Mouse (Mus musculus): ENCODE measurements around the gene Olfr1141. TPM values are rescaled to one million over a fixed set of nuclear protein-coding genes. Genes with fewer than 3 reads are reported as not detected.

The Olfr1141 gene
- polyA plus RNA-seq (2011; ENCODE audit: insufficient read depth, insufficient read length, low replicate concordance, missing spikeins), result not detected in 2 replicates

GRCm38 (mm10) chr2:87753891-87754290 is at the start of gene Olfr1141:
Gene Olfr1141, minus strand, starts transcription at chr2:87753991.
- no peak within 1 kb of the TSS for H3K4me3 ChIP-seq (replicated peaks; ENCODE audit: control insufficient read depth, low read depth, low read length)
- TF ChIP-seq CTCF (IDR thresholded peaks at IDR 0.05; ENCODE audit: control insufficient read depth, insufficient read depth, low read length) (no peak), POLR2A (IDR thresholded peaks at IDR 0.05; ENCODE audit: borderline replicate concordance, control insufficient read depth, low read depth, low read length) (no peak)
- no peak within 1 kb of the TSS for H3K27ac ChIP-seq (ENCODE audit: control insufficient read depth, insufficient read depth, low read depth, low read length, poor library complexity)
- no peaks in the 10 kb centered on the region for H3K4me1 ChIP-seq (ENCODE audit: control insufficient read depth, insufficient read depth, low read length)
- 70% methylated on average over 1 of the region's 1 CpGs for WGBS

DNA sequence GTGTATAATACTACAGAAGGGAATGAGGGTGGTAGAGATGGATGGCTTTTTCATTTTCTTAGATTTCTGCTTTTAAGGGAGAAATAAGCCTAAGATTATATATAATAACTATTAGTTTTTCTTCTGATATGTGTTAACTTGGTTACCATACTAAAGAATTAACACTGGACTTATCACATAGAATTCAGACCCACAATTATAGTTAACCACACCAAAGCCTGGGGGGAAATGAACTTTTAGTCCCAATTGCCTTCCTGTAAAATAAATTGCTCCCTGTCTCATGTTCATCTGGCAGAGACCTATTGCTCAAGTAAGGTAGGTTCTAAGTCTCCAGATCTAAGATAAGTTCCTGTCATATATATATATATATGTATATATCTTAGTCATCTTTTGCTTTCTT is 46.5 kb upstream of the Olfr1141 start, which contains the start of gene Olfr1143:
TSS of gene Olfr1143 (plus strand) at position 301 of the 400 bp plus-strand sequence.
- no peak within 1 kb of the TSS for H3K4me3 ChIP-seq (replicated peaks; ENCODE audit: control insufficient read depth, low read depth, low read length)
- no peak within 1 kb of the TSS for H3K27ac ChIP-seq (ENCODE audit: control insufficient read depth, insufficient read depth, low read depth, low read length, poor library complexity)
- H3K4me1 ChIP-seq (ENCODE audit: control insufficient read depth, insufficient read depth, low read length), result no peaks in the 10 kb centered on the region
- TF ChIP-seq CTCF (IDR thresholded peaks at IDR 0.05; ENCODE audit: control insufficient read depth, insufficient read depth, low read length) (no peak), POLR2A (IDR thresholded peaks at IDR 0.05; ENCODE audit: borderline replicate concordance, control insufficient read depth, low read depth, low read length) (no peak)

DNA sequence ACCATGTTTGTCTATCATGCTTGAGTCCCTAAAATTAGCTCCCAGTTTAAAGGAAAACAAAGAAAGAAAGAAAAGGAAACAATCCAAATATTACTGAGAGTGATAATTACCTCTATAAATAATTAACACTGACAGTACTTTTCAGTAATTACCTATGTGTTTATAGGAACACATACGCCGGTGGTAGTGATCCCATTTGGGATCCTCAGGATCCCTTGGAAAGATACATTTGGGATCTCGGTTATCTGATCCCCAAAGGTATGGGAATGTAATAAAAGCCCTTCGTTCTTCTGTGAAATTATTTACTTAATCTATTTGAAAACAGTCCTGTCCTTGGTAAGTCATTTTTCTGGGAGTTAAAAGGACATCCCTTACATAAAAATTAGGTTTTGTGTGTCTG is 25.4 kb upstream of the Olfr1141 start, which contains the start of gene Olfr152:
TSS of gene Olfr152 (plus strand) at position 301 of the 400 bp plus-strand sequence.
- H3K4me1 ChIP-seq (ENCODE audit: control insufficient read depth, insufficient read depth, low read length), result no peaks in the 10 kb centered on the region
- 71% methylated on average over 4 of the region's 4 CpGs for WGBS

DNA sequence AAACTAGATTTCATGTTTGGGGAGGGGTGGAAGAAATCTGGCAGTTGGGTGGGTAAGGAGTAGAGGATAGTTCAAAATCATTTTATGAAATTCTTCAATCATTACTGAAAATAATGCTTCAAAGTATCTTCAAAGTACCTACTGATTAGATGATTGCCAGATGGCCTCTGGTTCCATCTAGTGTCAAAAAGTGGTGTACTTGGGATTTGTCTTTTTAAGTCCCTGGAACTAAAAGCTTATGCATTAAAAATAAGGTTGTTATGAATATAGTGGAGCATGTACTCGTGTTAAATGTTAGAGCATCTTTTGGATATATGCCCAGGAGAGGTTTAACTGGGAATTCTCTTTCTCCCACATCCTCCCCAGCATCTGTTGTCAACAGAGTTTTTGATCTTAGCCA is 22.4 kb upstream of the Olfr1141 start:
- WGBS, result 27% methylated on average over 1 of the region's 1 CpGs
- Histone ChIP-seq H3K4me3 (replicated peaks; ENCODE audit: control insufficient read depth, low read depth, low read length) (no peak overlapping the region), H3K27ac (ENCODE audit: control insufficient read depth, insufficient read depth, low read depth, low read length, poor library complexity) (no peak overlapping the region), H3K4me1 (ENCODE audit: control insufficient read depth, insufficient read depth, low read length) (no peaks in the 10 kb centered on the region)
- no peak for TF ChIP-seq POLR2A (IDR thresholded peaks at IDR 0.05; ENCODE audit: borderline replicate concordance, control insufficient read depth, low read depth, low read length)
- no peak for TF ChIP-seq CTCF (IDR thresholded peaks at IDR 0.05; ENCODE audit: control insufficient read depth, insufficient read depth, low read length)

More for the DNA sequence above, 25.4 kb upstream of the Olfr1141 start, which contains the start of gene Olfr152:
- Histone ChIP-seq H3K27ac (ENCODE audit: control insufficient read depth, insufficient read depth, low read depth, low read length, poor library complexity) (no peak within 1 kb of the TSS), H3K4me3 (replicated peaks; ENCODE audit: control insufficient read depth, low read depth, low read length) (no peak within 1 kb of the TSS)
- TF ChIP-seq POLR2A (IDR thresholded peaks at IDR 0.05; ENCODE audit: borderline replicate concordance, control insufficient read depth, low read depth, low read length), result no peak
- no peak for TF ChIP-seq CTCF (IDR thresholded peaks at IDR 0.05; ENCODE audit: control insufficient read depth, insufficient read depth, low read length)

DNA sequence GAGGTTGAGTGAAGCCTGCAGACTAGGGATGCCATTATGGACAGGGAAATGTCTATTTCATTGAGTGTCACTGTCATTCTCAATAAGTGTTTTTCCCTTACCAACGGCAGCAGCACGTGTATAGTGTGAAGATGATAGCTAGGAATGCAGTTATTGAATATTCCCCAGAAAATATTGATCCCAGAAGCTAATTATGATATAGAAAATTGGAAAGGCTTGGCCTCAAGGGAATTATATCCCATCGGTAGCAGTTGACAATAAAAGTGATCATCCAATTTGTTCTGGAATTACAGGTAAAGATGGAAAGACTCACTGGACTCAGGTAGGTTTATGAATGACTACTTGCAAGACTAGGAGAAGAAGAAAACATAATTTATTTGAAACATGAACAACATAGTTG is 10.3 kb downstream of the Olfr1141 start, which contains the start of gene Olfr1140:
TSS of gene Olfr1140 (plus strand) at position 301 of the 400 bp plus-strand sequence.
- TF ChIP-seq POLR2A (IDR thresholded peaks at IDR 0.05; ENCODE audit: borderline replicate concordance, control insufficient read depth, low read depth, low read length), result no peak
- no peak for TF ChIP-seq CTCF (IDR thresholded peaks at IDR 0.05; ENCODE audit: control insufficient read depth, insufficient read depth, low read length)
- Histone ChIP-seq H3K27ac (ENCODE audit: control insufficient read depth, insufficient read depth, low read depth, low read length, poor library complexity) (no peak within 1 kb of the TSS), H3K4me3 (replicated peaks; ENCODE audit: control insufficient read depth, low read depth, low read length) (no peak within 1 kb of the TSS), H3K4me1 (ENCODE audit: control insufficient read depth, insufficient read depth, low read length) (no peaks in the 10 kb centered on the region)
- 68% methylated on average over 3 of the region's 3 CpGs for WGBS

DNA sequence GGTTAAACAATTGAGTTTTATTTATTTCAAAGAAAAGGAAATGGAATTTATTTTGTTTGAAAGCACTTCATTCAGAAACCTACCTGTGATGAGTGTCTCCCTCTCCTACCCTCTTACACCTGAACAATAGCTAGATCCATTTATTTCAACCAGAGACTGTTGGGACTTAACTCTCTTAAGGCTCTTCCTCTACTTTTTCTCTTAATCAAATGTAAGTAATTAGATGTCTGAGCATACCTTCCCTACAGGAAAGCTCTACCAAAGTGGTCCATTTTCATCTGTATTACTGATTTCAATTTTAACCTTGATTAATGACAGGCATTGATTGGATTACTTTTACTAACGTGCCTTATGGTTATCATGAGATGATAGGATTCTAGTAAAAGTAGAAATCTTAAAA is 13.9 kb downstream of the Olfr1141 start, which contains the start of gene Olfr1138:
TSS of gene Olfr1138 (minus strand) at position 101 of the 400 bp plus-strand sequence.
- WGBS, result 65% methylated on average over 1 of the region's 1 CpGs
- Histone ChIP-seq H3K4me1 (ENCODE audit: control insufficient read depth, insufficient read depth, low read length) (no peaks in the 10 kb centered on the region), H3K4me3 (replicated peaks; ENCODE audit: control insufficient read depth, low read depth, low read length) (no peak within 1 kb of the TSS), H3K27ac (ENCODE audit: control insufficient read depth, insufficient read depth, low read depth, low read length, poor library complexity) (no peak within 1 kb of the TSS)
- TF ChIP-seq CTCF (IDR thresholded peaks at IDR 0.05; ENCODE audit: control insufficient read depth, insufficient read depth, low read length) (no peak), POLR2A (IDR thresholded peaks at IDR 0.05; ENCODE audit: borderline replicate concordance, control insufficient read depth, low read depth, low read length) (no peak)

- TF ChIP-seq POLR2A (IDR thresholded peaks at IDR 0.05; ENCODE audit: borderline replicate concordance, control insufficient read depth, low read depth, low read length) (no peak), CTCF (IDR thresholded peaks at IDR 0.05; ENCODE audit: control insufficient read depth, insufficient read depth, low read length) (no peak)
- Histone ChIP-seq H3K4me3 (replicated peaks; ENCODE audit: control insufficient read depth, low read depth, low read length) (no peak within 1 kb of the TSS), H3K27ac (ENCODE audit: control insufficient read depth, insufficient read depth, low read depth, low read length, poor library complexity) (no peak within 1 kb of the TSS), H3K4me1 (ENCODE audit: control insufficient read depth, insufficient read depth, low read length) (no peaks in the 10 kb centered on the region)
These were observed 40.7 kb downstream of the Olfr1141 start, which contains the start of gene Olfr1137 for GRCm38 (mm10) chr2:87713079-87713478. Gene Olfr1137, minus strand, starts transcription at chr2:87713179.

Other genes starting within 250 kb of the Olfr1141 start
- 1.5 TPM in 1 of 2 replicates, not detected in the other for gene Pramel6, start 247.4 kb downstream of the Olfr1141 start, polyA plus RNA-seq (2011; ENCODE audit: insufficient read depth, insufficient read length, low replicate concordance, missing spikeins)
- not detected in 2 replicates for gene Olfr153, start 222.2 kb downstream of the Olfr1141 start, polyA plus RNA-seq (2011; ENCODE audit: insufficient read depth, insufficient read length, low replicate concordance, missing spikeins)
- gene Olfr1128, start 208.4 kb downstream of the Olfr1141 start, polyA plus RNA-seq (2011; ENCODE audit: insufficient read depth, insufficient read length, low replicate concordance, missing spikeins), result not detected in 2 replicates
- not detected in 2 replicates for gene Olfr1129, start 180.1 kb downstream of the Olfr1141 start, polyA plus RNA-seq (2011; ENCODE audit: insufficient read depth, insufficient read length, low replicate concordance, missing spikeins)
- not detected in 2 replicates for gene Olfr1130, start 147.8 kb downstream of the Olfr1141 start, polyA plus RNA-seq (2011; ENCODE audit: insufficient read depth, insufficient read length, low replicate concordance, missing spikeins)
- gene Olfr1131, start 126.9 kb downstream of the Olfr1141 start, polyA plus RNA-seq (2011; ENCODE audit: insufficient read depth, insufficient read length, low replicate concordance, missing spikeins), result not detected in 2 replicates
- gene Olfr1132, start 116.5 kb downstream of the Olfr1141 start, polyA plus RNA-seq (2011; ENCODE audit: insufficient read depth, insufficient read length, low replicate concordance, missing spikeins), result not detected in 2 replicates
- not detected in 2 replicates for gene Olfr1133, start 106.6 kb downstream of the Olfr1141 start, polyA plus RNA-seq (2011; ENCODE audit: insufficient read depth, insufficient read length, low replicate concordance, missing spikeins)
- gene Olfr1134, start 95.5 kb downstream of the Olfr1141 start, polyA plus RNA-seq (2011; ENCODE audit: insufficient read depth, insufficient read length, low replicate concordance, missing spikeins), result not detected in 2 replicates
- gene Olfr1135, start 80.3 kb downstream of the Olfr1141 start, polyA plus RNA-seq (2011; ENCODE audit: insufficient read depth, insufficient read length, low replicate concordance, missing spikeins), result not detected in 2 replicates
- not detected in 2 replicates for gene Olfr1136, start 60.0 kb downstream of the Olfr1141 start, polyA plus RNA-seq (2011; ENCODE audit: insufficient read depth, insufficient read length, low replicate concordance, missing spikeins)
- not detected in 2 replicates for gene Olfr1137, start 40.8 kb downstream of the Olfr1141 start, polyA plus RNA-seq (2011; ENCODE audit: insufficient read depth, insufficient read length, low replicate concordance, missing spikeins)
- gene Olfr1138, start 14.0 kb downstream of the Olfr1141 start, polyA plus RNA-seq (2011; ENCODE audit: insufficient read depth, insufficient read length, low replicate concordance, missing spikeins), result not detected in 2 replicates
- not detected in 2 replicates for gene Olfr1140, start 10.2 kb downstream of the Olfr1141 start, polyA plus RNA-seq (2011; ENCODE audit: insufficient read depth, insufficient read length, low replicate concordance, missing spikeins)
- gene Olfr152, start 25.5 kb upstream of the Olfr1141 start, polyA plus RNA-seq (2011; ENCODE audit: insufficient read depth, insufficient read length, low replicate concordance, missing spikeins), result not detected in 2 replicates
- gene Olfr1143, start 46.6 kb upstream of the Olfr1141 start, polyA plus RNA-seq (2011; ENCODE audit: insufficient read depth, insufficient read length, low replicate concordance, missing spikeins), result not detected in 2 replicates
- not detected in 2 replicates for gene Olfr1145, start 55.8 kb upstream of the Olfr1141 start, polyA plus RNA-seq (2011; ENCODE audit: insufficient read depth, insufficient read length, low replicate concordance, missing spikeins)
- not detected in 2 replicates for gene Olfr1148, start 76.5 kb upstream of the Olfr1141 start, polyA plus RNA-seq (2011; ENCODE audit: insufficient read depth, insufficient read length, low replicate concordance, missing spikeins)
- gene Olfr1150-ps1, start 90.0 kb upstream of the Olfr1141 start, polyA plus RNA-seq (2011; ENCODE audit: insufficient read depth, insufficient read length, low replicate concordance, missing spikeins), result not detected in 2 replicates
- gene Olfr1151, start 101.9 kb upstream of the Olfr1141 start, polyA plus RNA-seq (2011; ENCODE audit: insufficient read depth, insufficient read length, low replicate concordance, missing spikeins), result not detected in 2 replicates
- 0.54 and 1.6 TPM in 2 replicates for gene Olfr1152, start 112.5 kb upstream of the Olfr1141 start, polyA plus RNA-seq (2011; ENCODE audit: insufficient read depth, insufficient read length, low replicate concordance, missing spikeins)
- not detected in 2 replicates for gene Olfr1153, start 141.0 kb upstream of the Olfr1141 start, polyA plus RNA-seq (2011; ENCODE audit: insufficient read depth, insufficient read length, low replicate concordance, missing spikeins)
- gene Olfr1154, start 151.2 kb upstream of the Olfr1141 start, polyA plus RNA-seq (2011; ENCODE audit: insufficient read depth, insufficient read length, low replicate concordance, missing spikeins), result not detected in 2 replicates
- gene Olfr1155, start 191.1 kb upstream of the Olfr1141 start, polyA plus RNA-seq (2011; ENCODE audit: insufficient read depth, insufficient read length, low replicate concordance, missing spikeins), result not detected in 2 replicates
- gene Olfr1156, start 199.1 kb upstream of the Olfr1141 start, polyA plus RNA-seq (2011; ENCODE audit: insufficient read depth, insufficient read length, low replicate concordance, missing spikeins), result not detected in 2 replicates
- gene Olfr1157, start 214.3 kb upstream of the Olfr1141 start, polyA plus RNA-seq (2011; ENCODE audit: insufficient read depth, insufficient read length, low replicate concordance, missing spikeins), result not detected in 2 replicates
- not detected in 2 replicates for gene Olfr74, start 220.7 kb upstream of the Olfr1141 start, polyA plus RNA-seq (2011; ENCODE audit: insufficient read depth, insufficient read length, low replicate concordance, missing spikeins)
- gene Olfr1158, start 236.1 kb upstream of the Olfr1141 start, polyA plus RNA-seq (2011; ENCODE audit: insufficient read depth, insufficient read length, low replicate concordance, missing spikeins), result not detected in 2 replicates